Mouse (Mus musculus) embryonic fibroblast, embryonic 13.5 days (primary cell): Measurements from ENCODE around the gene Mroh8.

Experiments
- CTCF ChIP-seq: IDR thresholded peaks from 2 replicates; pipeline ENCODE4 v1.5.1; 2011; ENCODE audit warnings: mild to moderate bottlenecking, control low read depth, low read length, moderate library complexity, borderline replicate concordance; ENCODE audit not compliant: insufficient read depth
- POLR2A ChIP-seq: IDR thresholded peaks from 2 replicates; pipeline ENCODE4 v1.6.1; 2011; ENCODE audit warnings: low read depth, mild to moderate bottlenecking, control low read depth, low read length, moderate library complexity

DNA sequence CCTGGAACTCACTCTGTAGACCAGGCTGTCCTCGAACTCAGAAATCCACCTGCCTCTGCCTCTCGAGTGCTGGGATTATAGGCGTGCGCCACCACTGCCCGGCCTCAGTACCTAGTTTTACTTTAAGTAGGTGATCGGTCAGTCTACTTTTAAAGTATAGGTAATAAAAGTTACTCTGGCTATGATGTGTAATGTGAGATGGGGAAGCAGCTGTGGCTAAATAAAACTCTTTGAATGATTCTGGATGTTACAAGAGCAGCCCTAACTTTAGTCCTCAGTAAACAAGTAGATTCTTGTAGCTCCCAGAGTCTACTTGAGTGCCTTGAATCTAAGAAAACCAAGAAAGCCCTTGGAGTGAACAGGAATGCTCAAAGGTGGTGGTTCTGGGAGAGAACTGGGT, 106.4 kb downstream of the Mroh8 start:
- no peak for TF ChIP-seq CTCF
- no peak for TF ChIP-seq POLR2A
